Mouse (Mus musculus) heart, postnatal 0 days (tissue): Measurements from ENCODE around the gene Olfr484. TPM values are rescaled to one million over a fixed set of nuclear protein-coding genes. Genes with fewer than 3 reads are reported as not detected.
"Not testable (repeated sequence)": the region's sequence is repeated elsewhere in the genome, so short reads cannot be mapped to it uniquely, and the experiment has no call there.

Source experiments
- ATAC-seq: fragments of 200-750 bp; cut with Nextera tagmentation; 2 replicates; pipeline ENCODE4 v1.8.0; 2017; ENCODE audit warnings: low read depth, moderate number of reproducible peaks, moderate library complexity; ENCODE audit not compliant: insufficient read depth
- DNase-seq: peaks from one replicate; pipeline ENCODE4 v3.0.0-alpha.2; 2016; ENCODE audit warnings: low spot score
- H3K27ac ChIP-seq: fragments of 300-500 bp; sonication (generic); 2 replicates; pipeline ENCODE4 v1.5.1; 2014; ENCODE audit warnings: low read depth, mild to moderate bottlenecking
- H3K27me3 ChIP-seq: fragments of 300-500 bp; sonication (generic); 2 replicates; pipeline ENCODE4 v1.6.1; 2014; ENCODE audit warnings: low read length, mixed read lengths; ENCODE audit not compliant: control insufficient read depth, insufficient read depth
- H3K36me3 ChIP-seq: fragments of 300-500 bp; sonication (generic); replicated peaks from 2 replicates; pipeline ENCODE4 v1.6.1; 2014; ENCODE audit warnings: low read length, mixed read lengths; ENCODE audit not compliant: control insufficient read depth, insufficient read depth
- H3K4me1 ChIP-seq: fragments of 300-500 bp; sonication (generic); 2 replicates; pipeline ENCODE4 v1.6.1; 2014; ENCODE audit warnings: antibody characterized with exemption; ENCODE audit not compliant: control insufficient read depth, insufficient read depth
- H3K4me2 ChIP-seq: fragments of 300-500 bp; sonication (generic); 2 replicates; pipeline ENCODE4 v1.6.1; 2014; ENCODE audit warnings: low read depth, mild to moderate bottlenecking, low read length, moderate library complexity
- H3K4me3 ChIP-seq: fragments of 300-500 bp; sonication (generic); 2 replicates; pipeline ENCODE4 v1.5.1; 2014; ENCODE audit warnings: low read depth, low read length
- H3K9ac ChIP-seq: fragments of 300-500 bp; sonication (generic); replicated peaks from 2 replicates; pipeline ENCODE4 v1.6.1; 2014; ENCODE audit warnings: low read depth, low read length, mixed read lengths
- H3K9me3 ChIP-seq: fragments of 300-500 bp; sonication (generic); replicated peaks from 2 replicates; pipeline ENCODE4 v1.6.1; 2016; ENCODE audit warnings: low read length; ENCODE audit not compliant: control insufficient read depth
- CTCF ChIP-seq: IDR thresholded peaks from 2 replicates; pipeline ENCODE4 v1.5.1; 2016; ENCODE audit warnings: antibody characterized with exemption, control low read depth, low read depth
- EP300 ChIP-seq: IDR thresholded peaks from 2 replicates; pipeline ENCODE4 v1.6.1; 2016; ENCODE audit warnings: antibody characterized with exemption, low read depth
- WGBS: fragments of 180-500 bp; shearing (Covaris S2); extraction: QIAGEN DNeasy Blood & Tissue Kit; methylation state at CpG from one replicate; pipeline ENCODE4 v1.1.7; 2014; 5-methylcytosine and 5-hydroxymethylcytosine counted together
- polyA plus RNA-seq: library from polyadenylated mRNA; unstranded; fragments of >200 nt; fragmentation: Nextera tagmentation; extraction: Ambion mirVana; gene quantifications from 2 replicates; pipeline ENCODE4 v1.2.1, GENCODE M21; 2015
- total RNA-seq: library from RNA; depleted of rRNA; stranded (reverse); fragments of >200 nt; gene quantifications from 2 replicates; pipeline ENCODE4 v1.2.3, GENCODE M21; 2014; ENCODE audit warnings: low replicate concordance; rRNA removed

The Olfr484 gene
- total RNA-seq (not detected in 2 replicates), polyA plus RNA-seq (not detected in 2 replicates)

GRCm38 (mm10) chr7:108127349-108127748 lies at the start of gene Olfr484:
Gene Olfr484, minus strand, starts transcription at chr7:108127449.
- H3K36me3 ChIP-seq, result no peaks in the 10 kb centered on the region
- H3K27me3 ChIP-seq, result no peaks in the 10 kb centered on the region
- no peak for ATAC-seq
- no peak for DNase-seq
- H3K9ac ChIP-seq, result no peak within 1 kb of the TSS
- no peaks in the 10 kb centered on the region for H3K4me1 ChIP-seq
- no peak within 1 kb of the TSS for H3K27ac ChIP-seq
- TF ChIP-seq EP300, result no peak
- TF ChIP-seq CTCF, result no peak
- H3K4me2 ChIP-seq, result no peak within 1 kb of the TSS
- no peaks in the 10 kb centered on the region for H3K9me3 ChIP-seq
- H3K4me3 ChIP-seq, result no peak within 1 kb of the TSS

GRCm38 (mm10) chr7:108172642-108173041 lies 45.4 kb upstream of the Olfr484 start, which contains the start of gene Olfr486:
Gene Olfr486, minus strand, starts transcription at chr7:108172742.
- WGBS, result 84% methylated on average over 1 of the region's 1 CpGs
- H3K4me2 ChIP-seq, ATAC-seq, H3K9ac ChIP-seq, H3K4me1 ChIP-seq, DNase-seq, H3K27ac ChIP-seq, H3K9me3 ChIP-seq, H3K27me3 ChIP-seq, H3K36me3 ChIP-seq, H3K4me3 ChIP-seq: not testable (repeated sequence)

DNA sequence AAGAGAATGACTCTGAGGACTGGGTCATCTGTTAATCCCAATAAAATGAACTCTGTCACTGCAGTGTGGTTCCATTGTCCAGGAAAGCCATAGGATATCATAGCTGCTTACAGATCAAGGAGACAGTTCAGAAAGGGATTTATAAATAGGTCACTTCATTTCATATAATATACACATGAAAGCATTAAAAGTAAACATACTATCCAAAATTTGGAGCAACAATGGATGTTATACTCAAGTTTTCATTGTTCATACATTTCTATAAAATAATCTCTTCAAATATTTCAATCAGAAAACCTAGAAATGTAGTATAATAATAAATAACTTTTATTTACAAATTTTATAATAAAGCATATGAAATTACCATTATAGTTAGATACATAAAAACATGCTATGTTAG lies 32.5 kb upstream of the Olfr484 start, which contains the start of gene Olfr485:
Olfr485 (minus strand) TSS at position 101 of the 400 bp plus-strand sequence.
- no peaks in the 10 kb centered on the region for H3K9me3 ChIP-seq

DNA sequence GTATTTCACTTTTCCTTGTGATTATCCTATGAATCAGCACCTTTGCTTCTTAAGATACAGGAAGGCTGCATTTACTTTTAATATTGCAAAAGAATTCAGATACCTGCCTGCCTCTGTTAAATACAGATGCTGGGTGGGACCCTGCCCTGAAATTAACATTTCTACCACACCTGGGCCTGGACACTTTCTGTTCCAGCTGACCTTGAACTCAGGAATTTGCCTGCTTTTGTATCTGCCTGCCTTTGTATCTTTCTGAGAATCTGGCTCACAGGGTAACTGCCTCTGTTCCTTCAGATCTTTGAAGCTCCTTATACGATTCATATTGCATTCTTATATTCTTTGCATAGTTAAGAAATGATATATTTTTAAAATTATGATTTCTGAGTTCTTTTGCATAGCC lies 5.8 kb downstream of the Olfr484 start:
- H3K9ac ChIP-seq, result no peak overlapping the region

More for the DNA sequence above, 32.5 kb upstream of the Olfr484 start, which contains the start of gene Olfr485:
- no peaks in the 10 kb centered on the region for H3K27me3 ChIP-seq
- TF ChIP-seq CTCF, result no peak
- no peak within 1 kb of the TSS for H3K4me2 ChIP-seq
- H3K9ac ChIP-seq, result no peak within 1 kb of the TSS
- no peaks in the 10 kb centered on the region for H3K4me1 ChIP-seq
- H3K4me3 ChIP-seq, result no peak within 1 kb of the TSS
- ATAC-seq (no peak), DNase-seq (no peak)
- no peaks in the 10 kb centered on the region for H3K36me3 ChIP-seq
- H3K27ac ChIP-seq, result no peak within 1 kb of the TSS

DNA sequence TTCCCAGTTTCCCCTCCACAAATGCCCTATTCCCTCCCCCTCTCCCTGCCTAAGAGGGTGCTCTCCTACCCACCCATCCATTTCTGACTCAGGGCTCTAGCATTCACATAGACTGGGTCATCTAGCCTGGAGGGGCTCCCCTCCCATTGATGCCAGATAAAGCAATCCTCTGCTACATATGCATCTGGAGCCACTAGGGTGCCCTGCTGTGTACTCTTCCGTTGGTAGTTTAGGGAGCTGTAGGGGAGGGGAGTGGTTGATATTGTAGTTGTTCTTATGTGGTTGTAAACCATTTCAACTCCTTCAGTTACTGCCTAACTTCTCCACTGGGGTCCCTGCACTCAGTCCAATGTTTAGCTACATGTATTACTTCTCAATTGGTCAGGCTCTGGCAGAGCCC lies 6.6 kb downstream of the Olfr484 start:
- Histone ChIP-seq H3K4me3 (no peak overlapping the region), H3K4me2 (no peak overlapping the region), H3K9ac (no peak overlapping the region), H3K9me3 (no peaks in the 10 kb centered on the region), H3K36me3 (no peaks in the 10 kb centered on the region), H3K4me1 (no peaks in the 10 kb centered on the region), H3K27ac (no peak overlapping the region), H3K27me3 (no peaks in the 10 kb centered on the region)
- 4% methylated on average over 1 of the region's 1 CpGs for WGBS
- ATAC-seq (no peak), DNase-seq (no peak)
- TF ChIP-seq CTCF (no peak), EP300 (no peak)

More for the DNA sequence above, 5.8 kb downstream of the Olfr484 start:
- H3K4me1 ChIP-seq, result no peaks in the 10 kb centered on the region
- H3K27me3 ChIP-seq, result no peaks in the 10 kb centered on the region
- H3K4me2 ChIP-seq, result no peak overlapping the region
- H3K36me3 ChIP-seq, result no peaks in the 10 kb centered on the region
- no peaks in the 10 kb centered on the region for H3K9me3 ChIP-seq
- TF ChIP-seq CTCF (no peak), EP300 (no peak)
- WGBS, result 29% methylated on average over 1 of the region's 1 CpGs
- no peak overlapping the region for H3K4me3 ChIP-seq
- DNase-seq (no peak), ATAC-seq (no peak)
- no peak overlapping the region for H3K27ac ChIP-seq

DNA sequence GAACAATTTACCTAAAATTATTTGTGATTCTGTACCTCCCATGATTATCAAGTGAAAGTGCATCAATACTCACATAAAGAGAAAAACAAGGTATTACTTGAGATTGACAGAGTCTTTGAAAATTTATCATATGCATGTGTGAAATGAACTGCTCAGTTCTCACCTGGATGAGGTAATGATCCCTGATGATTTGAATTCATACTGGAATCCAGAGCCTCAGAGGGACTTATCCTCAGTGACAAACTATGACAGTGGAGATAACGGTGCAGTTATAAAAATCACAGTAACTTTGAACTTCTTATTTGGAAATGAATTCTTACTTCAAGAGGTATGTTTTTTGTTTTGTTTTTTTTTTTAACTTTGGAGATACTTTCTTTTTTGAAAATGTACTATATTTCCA lies 26.7 kb downstream of the Olfr484 start, which contains the start of gene Olfr483:
Olfr483 (plus strand) TSS at position 301 of the 400 bp plus-strand sequence.
- Histone ChIP-seq H3K36me3 (no peaks in the 10 kb centered on the region), H3K27me3 (no peaks in the 10 kb centered on the region), H3K4me2 (no peak within 1 kb of the TSS), H3K4me1 (no peaks in the 10 kb centered on the region), H3K27ac (no peak within 1 kb of the TSS), H3K4me3 (no peak within 1 kb of the TSS), H3K9me3 (no peaks in the 10 kb centered on the region), H3K9ac (no peak within 1 kb of the TSS)
- no peak for DNase-seq
- ATAC-seq, result no peak
- TF ChIP-seq CTCF (no peak), EP300 (no peak)
- 76% methylated on average over 1 of the region's 1 CpGs for WGBS
